Mouse (Mus musculus): Measurements from ENCODE around the gene Exoc5. TPM values are rescaled to one million over a fixed set of nuclear protein-coding genes. Genes with fewer than 3 reads are reported as not detected.
"Not testable (repeated sequence)": the region's sequence is repeated elsewhere in the genome, so short reads cannot be mapped to it uniquely, and the experiment has no call there.

Exoc5 gene
- 30.9 and 31.1 TPM in 2 replicates for polyA plus RNA-seq (2012; rRNA removed)

GRCm38 (mm10) chr14:49066274-49066823 lies at the start of gene Exoc5:
TSS of gene Exoc5 (minus strand) at chr14:49066653.
- TF ChIP-seq CTCF (IDR thresholded peaks at IDR 0.05; ENCODE audit: extremely low read depth, insufficient read depth, low read length) (no peak), POLR2A (IDR thresholded peaks at IDR 0.05; ENCODE audit: extremely low read depth, insufficient read depth, low read length) (0 out of 2 replicates have a peak, but pooled peaks have one; percentile 57)
- Histone ChIP-seq H3K4me1 (ENCODE audit: control insufficient read depth, insufficient read depth, low read length) (no peaks in the 10 kb centered on the region), H3K27ac (ENCODE audit: insufficient read depth, low read length) (peak within 1 kb of the TSS; percentile 97), H3K4me3 (ENCODE audit: insufficient read depth, low read length) (peak within 1 kb of the TSS; percentile 95)

GRCm38 (mm10) chr14:49091755-49092154 lies 25.3 kb upstream of the Exoc5 start:
- not testable (repeated sequence) for H3K4me1 ChIP-seq (ENCODE audit: control insufficient read depth, insufficient read depth, low read length); H3K27ac ChIP-seq (ENCODE audit: insufficient read depth, low read length); H3K4me3 ChIP-seq (ENCODE audit: insufficient read depth, low read length)

GRCm38 (mm10) chr14:49091277-49091676 lies 24.8 kb upstream of the Exoc5 start:
- H3K4me1 ChIP-seq (ENCODE audit: control insufficient read depth, insufficient read depth, low read length) = no peaks in the 10 kb centered on the region
- no peak for TF ChIP-seq CTCF (IDR thresholded peaks at IDR 0.05; ENCODE audit: extremely low read depth, insufficient read depth, low read length)
- no peak overlapping the region for H3K4me3 ChIP-seq (ENCODE audit: insufficient read depth, low read length)
- no peak overlapping the region for H3K27ac ChIP-seq (ENCODE audit: insufficient read depth, low read length)

- no peak for TF ChIP-seq CTCF (IDR thresholded peaks at IDR 0.05; ENCODE audit: extremely low read depth, insufficient read depth, low read length)
- no peak for TF ChIP-seq POLR2A (IDR thresholded peaks at IDR 0.05; ENCODE audit: extremely low read depth, insufficient read depth, low read length)
- H3K27ac ChIP-seq (ENCODE audit: insufficient read depth, low read length) = no peak overlapping the region
- no peak overlapping the region for H3K4me3 ChIP-seq (ENCODE audit: insufficient read depth, low read length)
- H3K4me1 ChIP-seq (ENCODE audit: control insufficient read depth, insufficient read depth, low read length) = no peaks in the 10 kb centered on the region
These were observed 23.6 kb upstream of the Exoc5 start for GRCm38 (mm10) chr14:49090102-49090501.

- no peaks in the 10 kb centered on the region for H3K4me1 ChIP-seq (ENCODE audit: control insufficient read depth, insufficient read depth, low read length)
- no peak for TF ChIP-seq CTCF (IDR thresholded peaks at IDR 0.05; ENCODE audit: extremely low read depth, insufficient read depth, low read length)
- no peak for TF ChIP-seq POLR2A (IDR thresholded peaks at IDR 0.05; ENCODE audit: extremely low read depth, insufficient read depth, low read length)
These were observed 23.1 kb upstream of the Exoc5 start for GRCm38 (mm10) chr14:49089461-49090058.

GRCm38 (mm10) chr14:49088155-49089048 lies 21.9 kb upstream of the Exoc5 start:
- no peak overlapping the region for H3K4me3 ChIP-seq (ENCODE audit: insufficient read depth, low read length)
- H3K4me1 ChIP-seq (ENCODE audit: control insufficient read depth, insufficient read depth, low read length) = no peaks in the 10 kb centered on the region
- H3K27ac ChIP-seq (ENCODE audit: insufficient read depth, low read length) = no peak overlapping the region
- TF ChIP-seq CTCF (IDR thresholded peaks at IDR 0.05; ENCODE audit: extremely low read depth, insufficient read depth, low read length) = no peak
- no peak for TF ChIP-seq POLR2A (IDR thresholded peaks at IDR 0.05; ENCODE audit: extremely low read depth, insufficient read depth, low read length)

More at GRCm38 (mm10) chr14:49089461-49090058, 23.1 kb upstream of the Exoc5 start:
- H3K4me3 ChIP-seq (ENCODE audit: insufficient read depth, low read length) = no peak overlapping the region
- H3K27ac ChIP-seq (ENCODE audit: insufficient read depth, low read length) = no peak overlapping the region

GRCm38 (mm10) chr14:49086522-49086921 lies 20.1 kb upstream of the Exoc5 start:
- TF ChIP-seq CTCF (IDR thresholded peaks at IDR 0.05; ENCODE audit: extremely low read depth, insufficient read depth, low read length) (no peak), POLR2A (IDR thresholded peaks at IDR 0.05; ENCODE audit: extremely low read depth, insufficient read depth, low read length) (no peak)
- Histone ChIP-seq H3K27ac (ENCODE audit: insufficient read depth, low read length) (no peak overlapping the region), H3K4me3 (ENCODE audit: insufficient read depth, low read length) (no peak overlapping the region), H3K4me1 (ENCODE audit: control insufficient read depth, insufficient read depth, low read length) (no peaks in the 10 kb centered on the region)

- no peak overlapping the region for H3K27ac ChIP-seq (ENCODE audit: insufficient read depth, low read length)
- TF ChIP-seq POLR2A (IDR thresholded peaks at IDR 0.05; ENCODE audit: extremely low read depth, insufficient read depth, low read length) = no peak
- TF ChIP-seq CTCF (IDR thresholded peaks at IDR 0.05; ENCODE audit: extremely low read depth, insufficient read depth, low read length) = no peak
- no peak overlapping the region for H3K4me3 ChIP-seq (ENCODE audit: insufficient read depth, low read length)
- H3K4me1 ChIP-seq (ENCODE audit: control insufficient read depth, insufficient read depth, low read length) = 0 out of 2 replicates have a peak, but pooled peaks cover 2% of the 10 kb centered on the region
These were observed 12.4 kb upstream of the Exoc5 start for GRCm38 (mm10) chr14:49078820-49079219.

- H3K4me1 ChIP-seq (ENCODE audit: control insufficient read depth, insufficient read depth, low read length) = peaks cover 2% of the 10 kb centered on the region; the same call in 1 of the 2 replicates
These were observed 7.9 kb upstream of the Exoc5 start for GRCm38 (mm10) chr14:49074361-49074760.

More at GRCm38 (mm10) chr14:49074361-49074760, 7.9 kb upstream of the Exoc5 start:
- Histone ChIP-seq H3K4me3 (ENCODE audit: insufficient read depth, low read length) (no peak overlapping the region), H3K27ac (ENCODE audit: insufficient read depth, low read length) (no peak overlapping the region)
- TF ChIP-seq POLR2A (IDR thresholded peaks at IDR 0.05; ENCODE audit: extremely low read depth, insufficient read depth, low read length) (no peak), CTCF (IDR thresholded peaks at IDR 0.05; ENCODE audit: extremely low read depth, insufficient read depth, low read length) (no peak)

All from cortical plate, adult 2 months (tissue).